Mouse (Mus musculus): Measurements from ENCODE around the gene Macrod2. TPM values are rescaled to one million over a fixed set of nuclear protein-coding genes. Genes with fewer than 3 reads are reported as not detected.
"Not testable (repeated sequence)": the region's sequence is repeated elsewhere in the genome, so short reads cannot be mapped to it uniquely, and the experiment has no call there.

Macrod2 gene
- total and polyA plus RNA-seq, 2 experiments from 2014 or later: 49.7 to 80.7 TPM

GRCm38 (mm10) chr2:140717407-140717806, 322.3 kb downstream of the Macrod2 start:
- H3K36me3 ChIP-seq (ENCODE audit: insufficient read depth): no peaks in the 10 kb centered on the region
- ATAC-seq: no peak
- no peak for DNase-seq
- no peaks in the 10 kb centered on the region for H3K27me3 ChIP-seq (ENCODE audit: insufficient read depth, low read length)
- no peaks in the 10 kb centered on the region for H3K9me3 ChIP-seq (ENCODE audit: low read length)
- H3K27ac ChIP-seq (ENCODE audit: low read depth, low read length): no peak overlapping the region
- TF ChIP-seq CTCF (IDR thresholded peaks at IDR 0.05; ENCODE audit: low read depth): no peak
- no peak overlapping the region for H3K4me2 ChIP-seq (ENCODE audit: low read depth)
- 83% methylated on average over 9 of the region's 9 CpGs for WGBS
- H3K4me1 ChIP-seq (ENCODE audit: insufficient read depth): no peaks in the 10 kb centered on the region
- H3K4me3 ChIP-seq (ENCODE audit: low read depth, low read length): no peak overlapping the region
- no peak overlapping the region for H3K9ac ChIP-seq

- Histone ChIP-seq H3K4me1 (ENCODE audit: insufficient read depth) (no peaks in the 10 kb centered on the region), H3K27ac (ENCODE audit: low read depth, low read length) (no peak overlapping the region), H3K27me3 (ENCODE audit: insufficient read depth, low read length) (no peaks in the 10 kb centered on the region), H3K4me2 (ENCODE audit: low read depth) (no peak overlapping the region), H3K9ac (no peak overlapping the region), H3K36me3 (ENCODE audit: insufficient read depth) (no peaks in the 10 kb centered on the region), H3K9me3 (ENCODE audit: low read length) (no peaks in the 10 kb centered on the region), H3K4me3 (ENCODE audit: low read depth, low read length) (no peak overlapping the region)
- ATAC-seq (no peak), DNase-seq (no peak)
- 55% methylated on average over 6 of the region's 6 CpGs for WGBS
- TF ChIP-seq CTCF (IDR thresholded peaks at IDR 0.05; ENCODE audit: low read depth): no peak
These were observed 337.6 kb downstream of the Macrod2 start for GRCm38 (mm10) chr2:140732616-140733183.

- H3K9ac ChIP-seq: no peak overlapping the region
- DNase-seq (no peak), ATAC-seq (no peak)
- H3K4me3 ChIP-seq (ENCODE audit: low read depth, low read length): no peak overlapping the region
- H3K27me3 ChIP-seq (ENCODE audit: insufficient read depth, low read length): no peaks in the 10 kb centered on the region
- no peaks in the 10 kb centered on the region for H3K9me3 ChIP-seq (ENCODE audit: low read length)
- H3K27ac ChIP-seq (ENCODE audit: low read depth, low read length): no peak overlapping the region
- TF ChIP-seq CTCF (IDR thresholded peaks at IDR 0.05; ENCODE audit: low read depth): no peak
- H3K36me3 ChIP-seq (ENCODE audit: insufficient read depth): no peaks in the 10 kb centered on the region
- WGBS: 86% methylated on average over 5 of the region's 5 CpGs
- H3K4me1 ChIP-seq (ENCODE audit: insufficient read depth): no peaks in the 10 kb centered on the region
- no peak overlapping the region for H3K4me2 ChIP-seq (ENCODE audit: low read depth)
These were observed 345.4 kb downstream of the Macrod2 start for GRCm38 (mm10) chr2:140740511-140740910.

GRCm38 (mm10) chr2:140742954-140743353, 347.8 kb downstream of the Macrod2 start:
- not testable (repeated sequence) for ATAC-seq; H3K27me3 ChIP-seq (ENCODE audit: insufficient read depth, low read length); H3K4me2 ChIP-seq (ENCODE audit: low read depth); H3K4me1 ChIP-seq (ENCODE audit: insufficient read depth); H3K36me3 ChIP-seq (ENCODE audit: insufficient read depth); H3K9ac ChIP-seq; H3K9me3 ChIP-seq (ENCODE audit: low read length); H3K4me3 ChIP-seq (ENCODE audit: low read depth, low read length); H3K27ac ChIP-seq (ENCODE audit: low read depth, low read length); DNase-seq
- WGBS: 82% methylated on average over 2 of the region's 2 CpGs

- no peak overlapping the region for H3K27ac ChIP-seq (ENCODE audit: low read depth, low read length)
- WGBS: 81% methylated on average over 2 of the region's 2 CpGs
- no peak for TF ChIP-seq CTCF (IDR thresholded peaks at IDR 0.05; ENCODE audit: low read depth)
- H3K4me3 ChIP-seq (ENCODE audit: low read depth, low read length): no peak overlapping the region
- H3K4me2 ChIP-seq (ENCODE audit: low read depth): no peak overlapping the region
- ATAC-seq (no peak), DNase-seq (no peak)
- H3K4me1 ChIP-seq (ENCODE audit: insufficient read depth): no peaks in the 10 kb centered on the region
- no peaks in the 10 kb centered on the region for H3K27me3 ChIP-seq (ENCODE audit: insufficient read depth, low read length)
- no peaks in the 10 kb centered on the region for H3K9me3 ChIP-seq (ENCODE audit: low read length)
- no peaks in the 10 kb centered on the region for H3K36me3 ChIP-seq (ENCODE audit: insufficient read depth)
- H3K9ac ChIP-seq: no peak overlapping the region
These were observed 363.8 kb downstream of the Macrod2 start for GRCm38 (mm10) chr2:140758881-140759280.

- Histone ChIP-seq H3K9ac (no peak overlapping the region), H3K4me1 (ENCODE audit: insufficient read depth) (no peaks in the 10 kb centered on the region), H3K36me3 (ENCODE audit: insufficient read depth) (no peaks in the 10 kb centered on the region), H3K27ac (ENCODE audit: low read depth, low read length) (no peak overlapping the region), H3K9me3 (ENCODE audit: low read length) (no peaks in the 10 kb centered on the region), H3K4me3 (ENCODE audit: low read depth, low read length) (no peak overlapping the region), H3K27me3 (ENCODE audit: insufficient read depth, low read length) (no peaks in the 10 kb centered on the region), H3K4me2 (ENCODE audit: low read depth) (no peak overlapping the region)
- TF ChIP-seq CTCF (IDR thresholded peaks at IDR 0.05; ENCODE audit: low read depth): no peak
- ATAC-seq (no peak), DNase-seq (no peak)
These were observed 364.6 kb downstream of the Macrod2 start for GRCm38 (mm10) chr2:140759732-140760131.

- Histone ChIP-seq H3K36me3 (ENCODE audit: insufficient read depth) (no peaks in the 10 kb centered on the region), H3K4me1 (ENCODE audit: insufficient read depth) (no peaks in the 10 kb centered on the region), H3K9ac (no peak overlapping the region), H3K4me3 (ENCODE audit: low read depth, low read length) (no peak overlapping the region), H3K27ac (ENCODE audit: low read depth, low read length) (no peak overlapping the region), H3K9me3 (ENCODE audit: low read length) (no peaks in the 10 kb centered on the region), H3K27me3 (ENCODE audit: insufficient read depth, low read length) (no peaks in the 10 kb centered on the region), H3K4me2 (ENCODE audit: low read depth) (no peak overlapping the region)
- 93% methylated on average over 3 of the region's 3 CpGs for WGBS
- TF ChIP-seq CTCF (IDR thresholded peaks at IDR 0.05; ENCODE audit: low read depth): no peak
- no peak for DNase-seq
- ATAC-seq: no peak
These were observed 365.0 kb downstream of the Macrod2 start for GRCm38 (mm10) chr2:140760137-140760536.

All from forebrain, postnatal 0 days (tissue).